Mouse (Mus musculus) stomach, postnatal 0 days (tissue): ENCODE results near the gene Olfr1380. TPM values are rescaled to one million over a fixed set of nuclear protein-coding genes. Genes with fewer than 3 reads are reported as not detected.
"Not testable (repeated sequence)": the region's sequence is repeated elsewhere in the genome, so short reads cannot be mapped to it uniquely, and the experiment has no call there.

ENCODE experiments used
- ATAC-seq: fragments of 200-750 bp; cut with Nextera tagmentation; 2 replicates; pipeline ENCODE4 v1.8.0; 2017; ENCODE audit not compliant: low FRiP score, low TSS enrichment
- DNase-seq: peaks from one replicate; pipeline ENCODE4 v3.0.0-alpha.2; 2016; ENCODE audit warnings: low spot score
- H3K27ac ChIP-seq: fragments of 300-500 bp; sonication (generic); replicated peaks from 2 replicates; pipeline ENCODE4 v1.5.1; 2014; ENCODE audit warnings: mild to moderate bottlenecking, control low read depth
- H3K27me3 ChIP-seq: fragments of 300-500 bp; sonication (generic); 2 replicates; pipeline ENCODE4 v1.6.1; 2014; ENCODE audit warnings: low read length; ENCODE audit not compliant: control insufficient read depth, insufficient read depth
- H3K36me3 ChIP-seq: fragments of 300-500 bp; sonication (generic); 2 replicates; pipeline ENCODE4 v1.6.1; 2014; ENCODE audit warnings: low read length, mixed read lengths; ENCODE audit not compliant: control insufficient read depth, insufficient read depth
- H3K4me1 ChIP-seq: fragments of 300-500 bp; sonication (generic); replicated peaks from 2 replicates; pipeline ENCODE4 v1.6.1; 2014; ENCODE audit warnings: antibody characterized with exemption; ENCODE audit not compliant: control insufficient read depth, insufficient read depth
- H3K4me2 ChIP-seq: fragments of 300-500 bp; sonication (generic); replicated peaks from 2 replicates; pipeline ENCODE4 v1.6.1; 2014; ENCODE audit warnings: low read depth, mild to moderate bottlenecking, control low read depth, moderate library complexity
- H3K4me3 ChIP-seq: fragments of 300-500 bp; sonication (generic); 2 replicates; pipeline ENCODE4 v1.5.1; 2014; ENCODE audit warnings: low read depth, low read length, control low read depth
- H3K9ac ChIP-seq: fragments of 300-500 bp; sonication (generic); 2 replicates; pipeline ENCODE4 v1.6.1; 2014; ENCODE audit warnings: mild to moderate bottlenecking, low read length, control low read depth, mixed read lengths
- H3K9me3 ChIP-seq: fragments of 300-500 bp; sonication (generic); 2 replicates; pipeline ENCODE4 v1.6.1; 2016; ENCODE audit warnings: low read length; ENCODE audit not compliant: control insufficient read depth
- CTCF ChIP-seq: IDR thresholded peaks from 2 replicates; pipeline ENCODE4 v1.5.1; 2016; ENCODE audit warnings: antibody characterized with exemption, low read depth, mild to moderate bottlenecking, moderate library complexity
- EP300 ChIP-seq: optimal IDR thresholded peaks from 2 replicates; pipeline ENCODE3; 2016; ENCODE audit warnings: antibody characterized with exemption
- WGBS: fragments of 180-500 bp; shearing (Covaris S2); extraction: QIAGEN DNeasy Blood & Tissue Kit; methylation state at CpG from one replicate; pipeline ENCODE4 v1.1.7; 2014; 5-methylcytosine and 5-hydroxymethylcytosine counted together
- polyA plus RNA-seq: library from polyadenylated mRNA; unstranded; fragments of >200 nt; fragmentation: Nextera tagmentation; extraction: Ambion mirVana; gene quantifications from 2 replicates; pipeline ENCODE4 v1.2.1, GENCODE M21; 2015

The Olfr1380 gene
- polyA plus RNA-seq, 1 experiment from 2014 or later = not detected

DNA sequence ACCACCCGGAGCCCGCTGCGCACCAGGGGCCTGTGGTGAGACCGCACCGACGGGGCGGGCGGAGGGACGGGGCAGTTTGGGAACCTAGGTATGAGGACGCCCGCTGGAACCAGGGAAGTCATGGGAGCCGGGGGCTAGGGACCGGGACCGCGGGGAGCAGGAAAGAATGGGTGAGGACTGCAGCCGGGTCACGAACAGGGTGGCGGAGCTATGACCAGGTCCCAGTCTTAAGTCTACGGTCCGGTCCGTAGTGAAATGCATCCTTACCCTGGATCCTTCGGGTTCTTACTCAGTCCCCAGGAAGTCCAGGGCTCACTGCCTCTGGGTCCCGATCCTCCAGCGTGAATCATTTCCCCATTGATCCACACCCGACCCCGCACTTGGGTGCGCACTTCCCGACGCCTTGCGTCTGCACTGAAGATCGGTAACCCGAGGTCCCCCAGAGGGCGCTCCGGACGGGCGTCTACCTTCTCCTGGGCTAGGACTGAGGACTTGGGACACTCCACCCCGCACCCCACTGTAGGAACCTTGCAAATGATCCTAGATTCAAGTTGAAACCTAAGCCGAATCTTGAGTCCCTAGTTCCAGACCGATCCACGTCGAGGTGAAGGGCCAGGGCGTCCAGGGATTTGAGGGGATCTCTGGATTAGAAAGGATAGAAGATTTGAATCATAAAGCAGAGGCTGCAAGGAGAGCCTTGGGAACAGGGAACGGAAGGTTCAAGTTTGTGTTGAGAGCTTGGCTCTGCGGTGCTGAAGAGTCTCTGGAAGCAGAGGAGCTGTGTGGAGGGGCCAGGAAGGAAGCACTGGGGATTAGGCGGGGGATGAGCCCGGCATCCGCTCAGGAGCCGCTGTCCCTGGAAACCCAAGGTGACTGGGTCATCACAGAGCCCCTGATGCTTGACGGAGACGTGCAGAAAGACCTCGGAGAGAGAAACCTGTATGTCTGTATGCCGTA is 53.5 kb downstream of the Olfr1380 start:
- H3K36me3 ChIP-seq, H3K9ac ChIP-seq, H3K27me3 ChIP-seq, H3K27ac ChIP-seq, H3K9me3 ChIP-seq, H3K4me1 ChIP-seq: not testable (repeated sequence)
- peak; percentile 30; the same call in 1 of the 2 replicates for TF ChIP-seq CTCF
- peak overlapping the region; percentile 37 for H3K4me3 ChIP-seq
- H3K4me2 ChIP-seq = peak overlapping the region; percentile 50
- WGBS = 1% methylated on average over 46 of the region's 52 CpGs
- DNase-seq = peak; percentile 31
- ATAC-seq = peak; percentile 34; the same call in 1 of the 2 replicates

DNA sequence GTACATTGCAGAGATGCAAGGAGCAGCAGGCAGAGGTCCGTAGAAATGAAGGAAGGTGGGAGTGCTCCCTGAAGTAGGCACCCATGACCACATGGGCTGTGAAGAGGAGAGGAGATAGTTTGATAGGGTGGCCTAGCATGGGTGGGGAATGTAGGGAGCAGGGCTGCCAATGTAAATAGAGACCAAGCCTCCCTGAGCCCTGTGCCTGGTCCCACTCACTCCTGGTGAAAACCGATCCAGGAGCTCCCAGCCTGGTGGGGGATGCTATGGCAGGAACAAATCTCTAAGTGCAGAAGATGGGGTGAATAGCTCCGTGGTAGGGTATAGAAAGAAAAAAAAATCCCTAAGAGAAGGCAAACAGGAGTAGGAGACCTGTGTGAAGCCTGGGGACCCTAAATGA is 54.7 kb downstream of the Olfr1380 start:
- not testable (repeated sequence) for H3K9ac ChIP-seq, H3K9me3 ChIP-seq, ATAC-seq, H3K27me3 ChIP-seq, H3K36me3 ChIP-seq, H3K4me3 ChIP-seq, H3K4me1 ChIP-seq, H3K4me2 ChIP-seq, H3K27ac ChIP-seq, DNase-seq
- 22% methylated on average over 3 of the region's 3 CpGs for WGBS

DNA sequence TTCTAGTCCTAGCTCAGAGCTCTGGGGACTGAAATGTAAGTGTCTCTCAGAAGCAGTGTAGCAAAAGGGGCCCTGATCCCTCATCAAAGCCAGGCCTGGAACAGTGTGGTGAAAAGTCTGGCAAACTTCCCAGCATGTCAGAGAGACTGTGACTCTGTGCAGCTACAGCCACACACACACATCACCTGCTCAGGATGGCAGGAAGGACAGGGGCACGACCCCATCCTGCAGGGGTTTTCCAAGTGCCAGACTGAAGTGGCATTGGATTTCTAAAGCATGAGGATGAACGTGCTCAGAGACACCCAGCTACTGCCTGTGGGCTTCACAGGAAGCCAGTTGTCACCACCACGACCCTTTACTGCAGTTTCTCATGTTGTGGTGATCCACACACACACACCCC is 55.5 kb downstream of the Olfr1380 start:
- TF ChIP-seq CTCF (no peak), EP300 (no peak)
- Histone ChIP-seq H3K27me3 (no peaks in the 10 kb centered on the region), H3K4me1 (no peaks in the 10 kb centered on the region), H3K27ac (no peak overlapping the region), H3K9me3 (no peaks in the 10 kb centered on the region), H3K4me3 (no peak overlapping the region), H3K4me2 (no peak overlapping the region), H3K36me3 (no peaks in the 10 kb centered on the region), H3K9ac (no peak overlapping the region)
- ATAC-seq = no peak
- 44% methylated on average over 3 of the region's 3 CpGs for WGBS
- DNase-seq = no peak

DNA sequence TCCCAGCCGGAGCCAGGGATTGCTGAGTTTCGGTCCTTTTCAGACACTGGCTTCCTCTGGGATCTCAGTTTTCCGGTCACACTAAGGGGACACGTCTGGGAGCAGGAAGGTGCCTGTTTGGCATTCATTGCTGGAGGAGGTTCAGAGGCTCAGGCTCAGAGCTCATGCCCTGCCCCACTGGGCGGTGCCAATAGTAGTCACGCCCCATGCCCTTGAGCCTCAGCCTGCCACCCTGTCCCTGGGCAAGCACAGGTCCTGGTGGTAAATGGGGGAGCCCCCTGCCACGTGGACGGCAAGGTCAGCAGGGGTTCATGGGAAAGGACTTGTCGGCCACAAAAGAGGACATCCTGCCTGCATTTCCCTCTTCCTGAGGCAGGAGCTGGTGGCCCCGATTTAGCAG is 56.7 kb downstream of the Olfr1380 start:
- H3K4me1 ChIP-seq = no peaks in the 10 kb centered on the region
- no peak overlapping the region for H3K9ac ChIP-seq
- H3K36me3 ChIP-seq = no peaks in the 10 kb centered on the region
- DNase-seq (peak; percentile 45), ATAC-seq (peak; percentile 50; the same call in 1 of the 2 replicates)
- no peak overlapping the region for H3K27ac ChIP-seq
- no peak overlapping the region for H3K4me2 ChIP-seq
- H3K27me3 ChIP-seq = no peaks in the 10 kb centered on the region
- H3K9me3 ChIP-seq = no peaks in the 10 kb centered on the region
- TF ChIP-seq EP300 = no peak
- TF ChIP-seq CTCF = no peak
- no peak overlapping the region for H3K4me3 ChIP-seq
- 19% methylated on average over 10 of the region's 10 CpGs for WGBS

Other genes starting within 250 kb of the Olfr1380 start
- not detected in 2 replicates for gene Olfr1391, start 234.1 kb upstream of the Olfr1380 start, polyA plus RNA-seq
- not detected in 2 replicates for gene Olfr1390, start 221.7 kb upstream of the Olfr1380 start, polyA plus RNA-seq
- not detected in 2 replicates for gene Olfr1389, start 133.8 kb upstream of the Olfr1380 start, polyA plus RNA-seq
- gene Olfr1388, start 120.3 kb upstream of the Olfr1380 start, polyA plus RNA-seq = 0.08 TPM in 1 of 2 replicates, not detected in the other
- gene Olfr1387, start 101.5 kb upstream of the Olfr1380 start, polyA plus RNA-seq = 0.07 TPM in 1 of 2 replicates, not detected in the other
- gene Olfr1386, start 91.8 kb upstream of the Olfr1380 start, polyA plus RNA-seq = not detected in 2 replicates
- gene Olfr1385, start 67.8 kb upstream of the Olfr1380 start, polyA plus RNA-seq = not detected in 2 replicates
- 0.06 TPM in 1 of 2 replicates, not detected in the other for gene Olfr1384, start 50.2 kb upstream of the Olfr1380 start, polyA plus RNA-seq
- gene Olfr1383, start 37.2 kb upstream of the Olfr1380 start, polyA plus RNA-seq = 0.02 TPM in 1 of 2 replicates, not detected in the other
- gene Olfr1382, start 28.6 kb upstream of the Olfr1380 start, polyA plus RNA-seq = not detected in 2 replicates
- gene Olfr1381, start 13.4 kb upstream of the Olfr1380 start, polyA plus RNA-seq = not detected in 2 replicates
- 1.4 and 1.5 TPM in 2 replicates for gene Flt4, start 52.4 kb downstream of the Olfr1380 start, polyA plus RNA-seq
- 3.6 and 3.9 TPM in 2 replicates for gene Scgb3a1, start 106.7 kb downstream of the Olfr1380 start, polyA plus RNA-seq
- 29.1 and 29.6 TPM in 2 replicates for gene Cnot6, start 155.8 kb downstream of the Olfr1380 start, polyA plus RNA-seq
- 2.3 and 2.8 TPM in 2 replicates for gene Gfpt2, start 237.3 kb downstream of the Olfr1380 start, polyA plus RNA-seq